Mouse (Mus musculus) small intestine, adult 2 months (tissue): ENCODE measurements at regions not wholly inside any gene's neighbourhood (a gene's known extent, or its start where the extent isn't known, plus 50 kb on each side); places are given as distances from the start of the nearest gene placed in this dataset.

ENCODE experiments used
- H3K27ac ChIP-seq: fragments of 200-500 bp; 2 replicates; pipeline ENCODE4 v1.5.1; 2012; ENCODE audit warnings: low read depth, low read length, control low read depth, inconsistent platforms; ENCODE audit not compliant: insufficient read depth
- H3K27me3 ChIP-seq: fragments of 200-500 bp; 2 replicates; pipeline ENCODE4 v1.6.1; 2012; ENCODE audit warnings: mild to moderate bottlenecking, moderate library complexity, low read length, inconsistent platforms; ENCODE audit not compliant: control insufficient read depth, insufficient read depth
- H3K36me3 ChIP-seq: fragments of 200-500 bp; 2 replicates; pipeline ENCODE4 v1.6.1; 2012; ENCODE audit warnings: mild to moderate bottlenecking, low read length, control low read depth, inconsistent platforms; ENCODE audit not compliant: control insufficient read depth, insufficient read depth
- H3K4me1 ChIP-seq: fragments of 200-500 bp; 2 replicates; pipeline ENCODE4 v1.6.1; 2012; ENCODE audit warnings: low read length, inconsistent platforms, mixed read lengths; ENCODE audit not compliant: control insufficient read depth, insufficient read depth, insufficient read length
- H3K4me3 ChIP-seq: fragments of 200-500 bp; 2 replicates; pipeline ENCODE4 v1.5.1; 2012; ENCODE audit warnings: low read depth, mild to moderate bottlenecking, control low read depth, inconsistent platforms, low read length, moderate library complexity
- CTCF ChIP-seq: fragments of 200-500 bp; IDR thresholded peaks from 2 replicates; pipeline ENCODE4 v1.5.1; 2012; ENCODE audit warnings: low read depth, mild to moderate bottlenecking, control low read depth, inconsistent platforms, low read length, moderate library complexity, mixed read lengths; ENCODE audit not compliant: insufficient replicate concordance, insufficient read length; ENCODE audit errors: extremely low read depth
- POLR2A ChIP-seq: fragments of 200-500 bp; IDR thresholded peaks from 2 replicates; pipeline ENCODE4 v1.6.1; 2012; ENCODE audit warnings: low read depth, mild to moderate bottlenecking, control low read depth, inconsistent platforms, low read length, moderate library complexity
- WGBS: fragments of 180-500 bp; shearing (Covaris S2); methylation state at CpG from one replicate; pipeline ENCODE4 v1.1.7; 2018; 5-methylcytosine and 5-hydroxymethylcytosine counted together

DNA sequence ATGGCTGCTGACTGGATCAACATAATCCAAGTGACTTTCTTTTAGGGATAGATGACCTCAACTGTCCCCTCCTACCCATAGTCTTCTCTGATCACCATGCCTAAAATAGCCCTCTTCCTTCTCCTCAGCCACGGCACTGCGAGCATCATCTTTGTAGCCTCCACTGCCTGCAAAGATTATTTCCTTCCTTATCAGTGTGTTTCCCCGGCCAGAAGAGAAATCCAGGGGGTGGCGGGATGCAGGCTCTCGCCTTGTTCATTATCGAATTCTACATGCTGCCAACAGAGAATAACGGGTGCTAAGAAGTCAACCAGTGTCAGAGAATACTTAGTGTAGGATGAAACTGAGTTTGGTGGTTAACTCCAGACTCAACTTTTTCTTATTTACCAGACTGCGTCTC is 180.0 kb upstream of the Ccdc122 start:
- Histone ChIP-seq H3K4me1 (no peaks in the 10 kb centered on the region; the same call in 1 of the 2 replicates), H3K4me3 (no peak overlapping the region), H3K27ac (peak overlapping the region; percentile 17), H3K27me3 (no peaks in the 10 kb centered on the region), H3K36me3 (no peaks in the 10 kb centered on the region)
- no peak for TF ChIP-seq POLR2A
- TF ChIP-seq CTCF = no peak
- WGBS = 57% methylated on average over 8 of the region's 8 CpGs

- WGBS = 48% methylated on average over 11 of the region's 11 CpGs
- no peak for TF ChIP-seq CTCF
- no peak for TF ChIP-seq POLR2A
- Histone ChIP-seq H3K4me1 (no peaks in the 10 kb centered on the region; the same call in 1 of the 2 replicates), H3K4me3 (no peak overlapping the region), H3K27ac (no peak overlapping the region), H3K27me3 (no peaks in the 10 kb centered on the region), H3K36me3 (no peaks in the 10 kb centered on the region)
Measured at GRCm38 (mm10) chr14:76854965-76855364, 181.6 kb upstream of the Ccdc122 start.

DNA sequence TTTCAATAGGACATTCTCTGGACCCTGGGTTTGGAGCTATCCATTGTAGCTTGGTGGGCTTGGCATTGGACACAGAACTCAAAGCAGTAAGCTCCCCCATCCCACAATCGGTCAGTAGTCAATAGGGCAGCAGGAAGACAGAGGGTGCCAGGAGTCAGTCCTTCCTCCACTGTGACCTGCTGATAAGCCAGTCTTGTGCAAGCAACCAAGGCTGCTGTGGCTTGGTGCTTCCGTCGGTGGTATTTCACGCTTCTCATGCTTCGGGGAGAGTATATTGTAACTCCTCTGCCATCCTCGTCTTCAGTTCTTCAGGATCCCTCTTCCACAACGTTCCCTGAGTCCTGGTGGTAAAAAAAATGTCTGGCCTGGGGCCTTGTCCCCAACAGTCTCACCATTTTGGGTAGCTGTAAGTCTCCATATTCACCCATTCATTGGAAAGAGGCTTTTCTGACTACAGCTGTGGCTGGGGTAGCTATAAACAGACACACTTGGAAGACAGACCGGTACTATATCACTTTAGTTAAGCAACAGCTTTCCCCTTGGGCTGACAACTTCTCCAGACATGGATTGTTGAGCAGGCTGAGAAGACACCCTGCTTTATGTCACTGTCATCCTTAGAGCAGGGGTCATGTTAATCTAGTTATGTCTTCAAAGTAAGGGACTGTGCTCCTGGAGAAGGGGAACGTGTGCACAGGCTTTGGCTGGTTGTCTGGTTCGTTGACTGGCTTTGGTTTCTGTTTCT is 184.9 kb upstream of the Ccdc122 start:
- Histone ChIP-seq H3K4me3 (no peak overlapping the region), H3K4me1 (no peaks in the 10 kb centered on the region; the same call in 1 of the 2 replicates), H3K36me3 (no peaks in the 10 kb centered on the region), H3K27ac (no peak overlapping the region), H3K27me3 (no peaks in the 10 kb centered on the region)
- TF ChIP-seq CTCF (no peak), POLR2A (no peak)
- 56% methylated on average over 10 of the region's 10 CpGs for WGBS

DNA sequence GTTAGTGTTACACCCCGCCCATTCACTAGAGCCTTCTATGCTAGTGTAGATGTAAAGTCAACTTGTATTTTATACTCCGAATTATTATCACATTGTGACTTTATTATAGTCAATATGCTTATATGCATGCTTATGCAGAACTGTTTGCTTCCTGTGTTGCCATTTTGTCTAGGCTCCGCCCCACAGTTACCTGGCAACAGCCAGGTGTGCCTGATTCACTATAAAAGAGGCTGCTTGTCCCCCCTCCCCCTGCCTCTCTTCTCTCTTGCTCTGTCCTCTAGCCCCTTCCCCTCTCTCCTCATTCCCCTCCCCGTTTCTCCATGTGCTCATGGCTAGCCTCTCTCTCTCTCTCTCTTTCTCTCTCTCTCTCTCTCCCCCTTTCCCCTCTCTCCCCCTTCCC is 185.9 kb upstream of the Ccdc122 start:
- TF ChIP-seq POLR2A (no peak), CTCF (no peak)
- no peaks in the 10 kb centered on the region for H3K27me3 ChIP-seq
- H3K4me3 ChIP-seq = no peak overlapping the region
- peaks cover 2% of the 10 kb centered on the region; the same call in 1 of the 2 replicates for H3K4me1 ChIP-seq
- no peak overlapping the region for H3K27ac ChIP-seq
- 95% methylated on average over 4 of the region's 4 CpGs for WGBS
- H3K36me3 ChIP-seq = no peaks in the 10 kb centered on the region

DNA sequence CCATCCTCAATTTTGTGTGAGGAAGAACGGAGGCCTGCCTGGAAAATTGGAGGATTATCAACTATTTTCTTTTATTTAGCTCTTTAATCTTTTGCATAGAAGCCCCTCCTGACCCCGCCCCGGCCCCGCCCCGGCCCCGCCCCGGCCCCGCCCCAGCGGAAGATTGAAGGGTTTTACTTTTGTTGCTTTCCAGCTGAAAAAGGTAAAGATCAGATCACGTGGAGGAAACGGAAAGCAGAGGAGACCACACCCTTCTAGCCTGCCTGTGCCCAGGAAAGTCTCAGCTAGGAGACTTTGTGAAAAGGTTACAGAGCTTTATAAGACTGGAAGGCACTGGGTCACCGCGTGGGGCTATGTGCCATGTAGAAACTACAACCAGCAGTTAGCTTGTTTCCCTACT is 186.5 kb upstream of the Ccdc122 start:
- no peaks in the 10 kb centered on the region for H3K36me3 ChIP-seq
- no peaks in the 10 kb centered on the region for H3K27me3 ChIP-seq
- TF ChIP-seq CTCF (no peak), POLR2A (no peak)
- H3K4me1 ChIP-seq = peaks cover 3% of the 10 kb centered on the region; the same call in 1 of the 2 replicates
- H3K4me3 ChIP-seq = no peak overlapping the region
- no peak overlapping the region for H3K27ac ChIP-seq
- 41% methylated on average over 13 of the region's 13 CpGs for WGBS

GRCm38 (mm10) chr14:76849636-76850035 is 186.9 kb upstream of the Ccdc122 start:
- Histone ChIP-seq H3K4me1 (peaks cover 3% of the 10 kb centered on the region; the same call in 1 of the 2 replicates), H3K4me3 (no peak overlapping the region), H3K36me3 (no peaks in the 10 kb centered on the region), H3K27ac (no peak overlapping the region), H3K27me3 (no peaks in the 10 kb centered on the region)
- no peak for TF ChIP-seq CTCF
- TF ChIP-seq POLR2A = no peak
- 77% methylated on average over 6 of the region's 6 CpGs for WGBS

DNA sequence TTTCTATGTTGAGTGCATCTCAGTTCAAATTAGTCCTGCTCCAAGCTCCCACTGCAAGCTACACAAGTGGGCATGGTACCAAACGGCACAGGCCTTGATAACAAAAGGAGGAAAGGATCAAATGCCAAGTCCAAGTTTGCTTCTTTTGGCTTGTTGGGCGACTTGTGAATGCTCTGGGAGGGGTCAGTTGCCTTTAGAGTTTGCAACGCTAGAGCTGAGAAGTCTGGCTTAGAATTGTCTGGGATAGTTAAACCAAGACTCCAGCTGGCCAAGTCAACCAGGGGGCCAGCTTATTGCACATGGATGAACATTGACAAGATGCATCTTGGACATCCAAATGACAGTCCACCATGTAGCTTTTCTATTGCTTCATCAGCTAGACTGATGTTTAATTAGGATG is 187.5 kb upstream of the Ccdc122 start:
- 71% methylated on average over 3 of the region's 3 CpGs for WGBS
- TF ChIP-seq CTCF = no peak
- TF ChIP-seq POLR2A = no peak
- H3K4me1 ChIP-seq = peaks cover 3% of the 10 kb centered on the region; the same call in 1 of the 2 replicates
- H3K27me3 ChIP-seq = no peaks in the 10 kb centered on the region
- no peak overlapping the region for H3K27ac ChIP-seq
- no peak overlapping the region for H3K4me3 ChIP-seq
- H3K36me3 ChIP-seq = no peaks in the 10 kb centered on the region
